Mouse (Mus musculus) adrenal gland, postnatal 4 days (tissue): ENCODE results near the gene Slco3a1. TPM values are rescaled to one million over a fixed set of nuclear protein-coding genes. Genes with fewer than 3 reads are reported as not detected.

ENCODE experiments used
- DNase-seq, 2 experiments: peaks; one replicate each; pipeline ENCODE4 v3.0.0; 2021 to 2022; ENCODE audit warnings: low spot score in 2 of 2, mixed read lengths in 2 of 2
- total RNA-seq, 2 experiments: library from RNA; stranded (reverse); gene quantifications; 2 replicates each; pipeline ENCODE4 v1.2.3; 2021

Gene Slco3a1
- total RNA-seq, 2 experiments from 2014 or later: 29.4 to 37.4 TPM

- DNase-seq: no peak
Observed at GRCm38 (mm10) chr7:74488141-74488540, 66.4 kb downstream of the Slco3a1 start.

DNA sequence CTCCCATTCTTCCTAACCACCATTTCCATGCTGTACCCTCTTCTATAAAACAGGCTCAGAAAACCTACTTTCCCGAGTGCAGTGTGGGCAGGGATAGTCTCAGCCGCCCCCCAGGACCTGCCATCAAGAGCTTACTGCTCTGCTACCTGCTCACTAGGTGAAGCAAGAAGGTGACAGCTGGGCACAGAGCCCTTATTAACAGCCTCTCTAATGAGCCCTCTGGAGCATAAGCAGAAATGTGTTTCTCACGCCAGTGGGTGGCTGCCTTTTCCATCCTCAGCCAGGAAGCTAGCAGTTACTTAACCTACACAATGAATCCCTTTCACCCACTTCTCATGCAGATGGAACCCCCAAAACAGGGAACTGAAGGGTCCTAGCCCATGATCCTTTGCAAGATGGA, 66.9 kb downstream of the Slco3a1 start:
- no peak for DNase-seq

- no peak for DNase-seq
Observed at GRCm38 (mm10) chr7:74486083-74486482, 68.5 kb downstream of the Slco3a1 start.

DNA sequence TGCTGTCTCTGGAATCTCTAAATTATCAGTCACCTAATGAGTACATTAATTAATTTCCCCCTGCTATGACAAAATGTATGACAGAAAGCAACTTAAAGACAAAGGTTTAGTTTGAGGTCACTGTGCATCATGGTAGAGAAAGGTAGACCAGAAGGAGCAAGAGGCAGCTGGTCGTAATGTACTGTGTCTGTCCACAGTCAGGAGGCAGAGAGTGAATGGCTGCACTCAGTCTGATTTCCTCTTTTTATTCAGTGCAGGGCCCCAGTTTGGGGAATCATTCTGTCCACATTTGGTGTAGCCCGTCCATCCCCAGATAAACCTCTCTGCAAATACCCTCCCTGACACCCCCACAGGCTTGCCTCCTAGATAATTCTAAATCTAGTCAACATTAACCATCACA, 68.9 kb downstream of the Slco3a1 start:
- no peak for DNase-seq

GRCm38 (mm10) chr7:74484024-74484385, 70.6 kb downstream of the Slco3a1 start:
- DNase-seq: no peak

- no peak for DNase-seq
Observed at GRCm38 (mm10) chr7:74483294-74484023, 71.1 kb downstream of the Slco3a1 start.

- DNase-seq: no peak
Observed at GRCm38 (mm10) chr7:74471740-74472139, 82.8 kb downstream of the Slco3a1 start.

- no peak for DNase-seq
Observed at GRCm38 (mm10) chr7:74466886-74467285, 87.7 kb downstream of the Slco3a1 start.

GRCm38 (mm10) chr7:74464638-74465037, 89.9 kb downstream of the Slco3a1 start:
- no peak for DNase-seq

GRCm38 (mm10) chr7:74462451-74462850, 92.1 kb downstream of the Slco3a1 start:
- DNase-seq: no peak

DNA sequence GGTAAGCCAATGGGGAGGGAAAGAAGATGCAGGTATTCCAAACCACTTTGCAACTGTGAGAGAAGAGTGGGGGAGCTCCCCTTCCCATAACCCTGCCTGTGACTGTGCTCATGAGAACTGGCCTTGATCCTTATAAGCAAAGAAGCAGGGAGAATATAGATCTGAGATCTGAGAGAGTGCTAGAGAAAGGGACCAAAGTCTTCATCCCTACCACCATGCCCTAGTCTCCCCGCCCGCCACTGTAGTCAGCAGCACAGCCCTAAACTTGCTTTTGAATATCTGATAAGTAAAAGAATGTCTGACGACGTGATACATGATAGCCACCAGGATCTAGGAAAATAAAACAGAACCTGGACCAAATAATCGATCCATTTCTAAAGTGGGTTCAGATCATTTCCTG, 92.8 kb downstream of the Slco3a1 start:
- no peak for DNase-seq

DNA sequence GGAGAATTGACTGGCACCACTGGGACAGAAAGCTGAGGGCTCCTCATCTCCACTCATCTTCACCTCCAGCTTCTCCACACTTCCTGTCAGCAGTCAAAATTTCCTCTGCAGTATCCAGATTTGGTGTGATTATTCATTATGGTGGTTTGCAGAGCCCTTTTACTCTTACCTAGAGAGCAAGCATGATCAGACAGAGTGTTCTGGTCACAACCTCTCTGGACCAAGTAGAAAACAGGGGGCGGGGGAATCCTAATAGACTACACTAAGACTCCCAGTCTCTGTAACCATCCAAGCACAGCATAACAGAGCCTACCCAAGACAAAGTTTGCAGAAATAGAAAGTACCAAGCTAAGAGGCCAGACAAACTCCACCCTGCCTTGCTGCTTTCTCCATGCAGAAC, 93.4 kb downstream of the Slco3a1 start:
- DNase-seq: no peak

GRCm38 (mm10) chr7:74459812-74460211, 94.8 kb downstream of the Slco3a1 start:
- no peak for DNase-seq

GRCm38 (mm10) chr7:74459277-74459676, 95.3 kb downstream of the Slco3a1 start:
- no peak for DNase-seq

GRCm38 (mm10) chr7:74458475-74459221, 95.9 kb downstream of the Slco3a1 start:
- DNase-seq: no peak

DNA sequence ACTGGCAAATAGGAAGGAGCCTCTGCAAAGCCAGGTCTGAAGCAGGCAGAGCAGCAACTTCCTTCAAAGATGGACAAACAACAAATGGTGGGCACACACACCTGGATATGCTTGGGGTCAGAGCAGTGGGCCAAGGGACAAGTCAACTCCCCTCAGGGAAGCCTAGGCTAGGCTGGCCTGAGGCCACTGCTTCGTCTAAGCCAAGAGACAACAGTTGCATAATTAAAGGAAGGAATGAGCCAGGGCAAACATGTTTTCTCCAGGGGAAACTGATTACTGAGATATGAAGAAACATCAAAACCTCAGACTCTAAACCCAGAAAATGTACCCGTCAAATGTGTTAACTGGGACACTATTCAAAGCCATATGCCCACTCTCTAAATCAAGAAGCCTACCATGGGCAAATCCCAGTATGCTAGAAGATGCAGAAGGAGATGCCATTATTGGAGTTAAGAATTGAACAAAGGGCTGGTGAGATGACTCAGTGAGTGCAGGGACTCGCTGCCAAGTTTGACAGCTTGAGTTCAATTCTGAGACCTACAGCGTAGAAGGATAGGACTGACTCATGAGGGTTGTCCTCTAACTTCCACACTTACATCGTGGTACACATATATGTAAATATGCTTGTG, 97.1 kb downstream of the Slco3a1 start:
- no peak for DNase-seq

- no peak for DNase-seq
Observed at GRCm38 (mm10) chr7:74456781-74457180, 97.8 kb downstream of the Slco3a1 start.

DNA sequence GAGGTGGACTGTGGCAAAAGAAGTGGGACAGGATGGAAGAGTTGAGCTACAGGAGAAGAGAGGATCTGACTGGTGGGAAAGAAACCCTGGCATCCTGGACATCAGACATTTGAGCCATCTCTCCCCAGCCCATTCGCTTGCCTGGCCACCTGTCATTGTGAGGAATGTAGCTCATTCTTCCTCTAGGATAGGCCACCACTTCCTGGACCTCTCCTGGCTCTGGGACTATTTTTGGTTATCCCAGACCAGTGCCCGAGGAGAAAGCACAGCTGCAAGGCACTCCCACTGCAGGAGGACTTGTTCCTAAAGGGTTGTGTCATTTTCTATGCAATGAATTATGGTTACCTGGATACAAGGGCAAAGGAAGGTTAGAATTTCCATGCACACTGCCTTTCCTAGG, 103.5 kb downstream of the Slco3a1 start:
- DNase-seq: no peak

- DNase-seq: no peak
Observed at GRCm38 (mm10) chr7:74449802-74450201, 104.8 kb downstream of the Slco3a1 start.

GRCm38 (mm10) chr7:74447781-74448180, 106.8 kb downstream of the Slco3a1 start:
- no peak for DNase-seq

GRCm38 (mm10) chr7:74445148-74445547, 109.4 kb downstream of the Slco3a1 start:
- no peak for DNase-seq

DNA sequence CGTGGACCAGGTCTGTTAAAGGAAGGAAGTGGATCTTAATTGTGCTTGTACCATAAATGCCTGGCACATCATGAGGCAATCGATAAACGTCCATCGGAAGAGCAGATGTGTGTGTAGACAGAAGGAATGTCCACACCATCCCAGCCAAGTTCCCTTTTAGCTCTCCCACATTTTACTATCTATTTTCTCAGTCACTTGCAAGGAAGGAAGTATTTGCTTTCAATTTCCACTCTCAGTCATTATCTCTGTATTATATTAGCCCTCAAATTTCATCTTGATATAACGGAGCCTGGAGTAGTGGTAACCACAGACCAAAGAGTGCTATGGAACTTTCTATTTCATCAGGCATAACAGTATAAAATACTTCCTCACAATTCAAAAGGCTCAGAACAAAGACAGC, 112.2 kb downstream of the Slco3a1 start:
- DNase-seq: no peak
